Mouse (Mus musculus) kidney, postnatal 36 days (tissue): ENCODE data around the gene Cpb2.

Experiments used
- DNase-seq, 2 experiments: peaks; one replicate each; pipeline ENCODE4 v3.0.0; 2021 to 2022; ENCODE audit warnings: mixed read lengths in 2 of 2

Gene Cpb2

DNA sequence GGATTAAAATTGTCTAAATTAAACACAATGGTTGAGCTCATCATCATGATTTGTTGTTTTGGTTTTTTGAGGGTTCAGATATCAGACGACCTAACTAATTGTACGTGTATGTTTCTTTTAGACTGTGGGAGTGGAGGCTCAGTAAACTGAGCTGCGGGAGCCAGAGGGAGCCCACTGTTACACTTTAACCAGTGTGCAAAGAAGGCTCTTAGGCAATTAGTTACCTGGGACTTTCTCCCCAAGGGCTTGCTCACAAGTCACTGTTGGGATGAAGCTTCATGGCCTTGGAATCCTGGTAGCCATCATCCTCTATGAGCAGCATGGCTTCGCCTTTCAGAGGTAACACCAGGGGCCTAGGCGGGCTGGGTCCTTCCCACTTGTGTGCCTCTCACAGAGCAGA, at the start of gene Cpb2:
Gene Cpb2, plus strand, starts transcription at position 201 of the 400 bp plus-strand sequence.
- peak; percentile 44 to 45 for DNase-seq

DNA sequence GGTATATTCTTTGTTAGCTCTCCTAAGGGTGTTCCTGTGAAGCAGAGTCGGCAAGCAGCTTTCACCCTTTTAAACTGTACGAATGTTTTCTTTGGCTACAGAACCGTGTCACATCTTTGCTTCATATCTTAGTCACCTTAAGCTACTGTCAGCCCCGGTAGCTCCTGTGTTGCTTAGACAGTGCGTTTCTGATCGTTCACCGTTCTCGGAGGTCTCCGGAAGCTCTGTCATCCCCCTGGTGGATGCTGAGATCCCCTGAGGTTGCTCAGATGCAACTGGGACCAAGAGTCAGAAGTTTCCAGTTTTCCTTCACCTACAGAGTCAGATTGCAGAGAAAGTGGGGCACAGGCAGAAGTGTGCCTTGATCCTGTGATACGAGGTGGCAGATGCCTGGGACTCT, 49.7 kb upstream of the Cpb2 start:
- no peak for DNase-seq

DNA sequence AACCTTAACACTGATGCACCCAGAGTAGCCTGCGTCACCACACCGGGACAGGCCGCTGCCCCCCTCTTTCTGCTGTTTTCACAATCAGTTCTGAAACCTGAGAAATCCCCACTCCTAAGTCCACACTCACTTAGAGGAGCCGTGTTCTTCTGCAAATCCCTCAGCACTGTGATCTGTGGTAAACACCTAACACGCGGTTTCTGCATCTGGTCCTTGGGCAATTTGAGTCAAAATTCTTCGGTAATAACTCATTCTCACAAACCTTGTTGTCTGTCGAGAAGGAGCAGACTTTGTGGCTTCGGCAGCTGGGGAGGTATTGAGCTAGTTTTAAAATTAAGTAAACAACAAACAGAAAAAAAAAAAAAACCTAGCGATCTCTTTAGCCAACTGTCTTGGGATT, 49.2 kb upstream of the Cpb2 start:
- no peak for DNase-seq

DNA sequence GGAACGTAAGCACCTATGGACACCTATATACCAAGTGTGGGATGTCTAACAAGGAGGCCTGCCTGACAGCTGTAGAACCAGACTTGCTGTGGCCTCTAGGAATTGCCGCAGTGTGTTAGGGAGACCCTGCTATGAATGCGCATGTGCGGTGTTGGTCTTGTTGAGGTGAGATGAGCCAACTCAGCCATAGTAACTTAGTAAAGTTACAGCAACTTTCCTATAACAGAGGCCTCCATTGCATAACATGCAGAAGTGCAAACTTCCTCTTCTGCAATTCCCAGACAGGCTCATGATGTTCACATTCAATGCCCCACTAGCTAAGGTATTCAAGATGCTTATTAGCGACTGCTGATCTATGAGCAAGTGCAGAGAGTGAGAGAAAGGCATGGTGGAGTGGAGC, 46.6 kb upstream of the Cpb2 start:
- no peak for DNase-seq

DNA sequence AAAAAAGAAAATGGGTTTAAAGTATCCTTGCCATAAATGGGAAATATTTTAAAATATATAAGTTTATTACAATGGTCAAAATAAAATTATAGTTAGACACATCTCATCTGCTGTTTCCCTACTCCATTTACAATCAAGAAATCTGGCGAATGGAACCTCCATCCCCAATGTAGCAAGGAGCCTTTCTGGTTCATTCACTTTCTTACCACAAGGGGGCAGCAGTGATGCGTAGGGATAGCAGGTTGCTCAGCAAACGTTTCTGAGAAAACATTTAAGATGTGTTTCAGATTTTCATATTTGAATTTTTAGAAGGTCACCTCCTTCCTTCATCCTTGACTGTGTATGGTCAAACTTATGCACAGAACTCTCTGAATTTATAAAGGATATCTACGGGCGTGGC, 45.1 kb upstream of the Cpb2 start:
- peak; percentile 47 to 75 for DNase-seq

DNA sequence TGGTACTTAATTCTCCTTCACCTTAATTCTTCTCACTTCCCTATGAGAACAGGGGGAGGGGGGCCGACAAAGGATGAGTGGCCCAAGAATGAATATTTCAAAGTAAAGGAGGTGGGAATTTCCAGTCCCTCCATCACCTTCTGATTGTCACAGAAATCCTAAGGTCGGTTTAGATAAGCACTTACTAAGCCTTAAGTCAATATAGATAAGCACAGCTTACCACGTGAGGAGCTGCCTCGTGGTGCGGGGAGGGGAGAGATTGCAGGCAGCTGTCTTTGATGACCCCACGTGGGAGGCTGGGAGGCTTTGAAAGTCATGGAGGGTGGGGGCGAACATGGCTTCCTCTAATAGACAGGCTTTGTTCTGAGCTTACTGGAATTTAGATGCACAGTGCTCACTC, 44.4 kb upstream of the Cpb2 start:
- DNase-seq: no peak

DNA sequence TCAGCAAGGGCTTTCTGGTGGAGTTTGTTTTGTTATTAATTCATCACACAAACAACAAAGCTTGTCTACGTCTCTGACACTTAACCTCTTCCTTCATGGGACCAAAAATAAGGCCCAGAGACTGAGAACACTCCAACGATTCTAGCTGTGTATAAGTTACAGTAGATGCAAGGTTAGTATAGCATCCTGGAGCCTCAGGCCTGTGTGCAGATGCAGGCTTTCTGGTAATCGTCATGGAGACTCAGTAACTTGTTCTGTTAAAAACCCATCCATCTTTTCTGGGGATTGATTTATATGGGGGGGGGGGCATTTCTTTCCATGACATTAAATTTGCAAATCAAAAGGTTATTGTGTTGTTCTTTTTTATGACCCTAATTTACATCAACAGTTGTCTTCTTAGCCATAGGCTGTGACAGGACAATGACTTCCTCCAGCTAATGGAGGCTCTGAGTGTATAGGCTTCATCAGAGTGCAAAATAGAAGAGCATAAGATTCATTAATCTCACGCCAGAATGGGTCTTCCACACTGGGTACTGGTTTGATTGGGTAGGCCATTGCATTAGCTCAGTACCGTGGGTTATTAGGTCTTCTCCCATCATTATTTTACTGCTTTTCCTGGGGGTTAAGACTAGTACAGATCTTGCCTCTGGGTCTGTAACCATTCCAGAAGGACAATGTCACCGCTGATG, 36.6 kb upstream of the Cpb2 start:
- DNase-seq: no peak

DNA sequence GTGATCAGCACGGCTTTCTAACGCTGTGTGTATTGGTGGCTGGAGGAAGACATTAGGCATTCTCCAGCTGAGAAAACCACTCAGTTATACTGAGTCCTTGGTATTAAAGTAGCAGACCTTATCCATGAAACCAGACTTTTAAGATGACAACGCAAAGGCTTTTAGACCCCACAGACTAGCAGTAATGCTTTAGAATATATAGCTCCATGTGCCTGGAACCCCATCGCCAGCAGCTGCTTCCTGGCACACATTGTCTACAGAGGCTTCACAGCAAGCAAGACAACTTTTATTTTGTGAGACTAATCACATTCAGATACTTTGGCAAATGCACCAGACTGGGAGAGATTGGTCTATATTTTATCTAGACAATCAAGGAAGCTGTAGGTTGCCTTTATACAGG, 35.8 kb upstream of the Cpb2 start:
- no peak for DNase-seq

DNA sequence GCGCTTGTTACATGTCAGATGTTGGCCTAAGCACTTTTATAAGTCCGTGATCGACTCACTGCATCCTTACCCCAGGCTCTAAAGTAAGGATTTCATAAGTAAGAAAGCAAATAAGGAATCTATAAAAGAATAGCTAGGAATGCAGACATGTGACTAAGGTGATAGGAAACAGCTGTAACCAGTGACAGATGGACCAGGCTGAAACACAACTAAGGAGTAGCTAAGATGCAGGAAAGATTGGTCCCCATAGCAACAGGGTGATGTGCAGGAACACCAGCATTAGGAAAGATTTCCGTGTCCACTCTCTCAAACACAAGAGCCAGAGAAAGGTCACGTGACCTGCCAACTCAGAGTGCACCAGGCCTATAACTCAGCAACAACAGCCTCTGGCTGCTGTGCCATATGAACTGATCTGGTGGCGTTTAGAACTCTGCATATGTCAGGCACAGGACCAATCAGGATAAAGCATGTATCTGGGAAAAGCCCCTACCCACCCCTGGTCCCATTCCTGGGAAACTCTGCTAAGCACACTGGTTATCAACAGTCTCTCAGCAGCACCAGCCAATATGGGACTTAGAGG, 33.4 kb upstream of the Cpb2 start:
- no peak for DNase-seq

DNA sequence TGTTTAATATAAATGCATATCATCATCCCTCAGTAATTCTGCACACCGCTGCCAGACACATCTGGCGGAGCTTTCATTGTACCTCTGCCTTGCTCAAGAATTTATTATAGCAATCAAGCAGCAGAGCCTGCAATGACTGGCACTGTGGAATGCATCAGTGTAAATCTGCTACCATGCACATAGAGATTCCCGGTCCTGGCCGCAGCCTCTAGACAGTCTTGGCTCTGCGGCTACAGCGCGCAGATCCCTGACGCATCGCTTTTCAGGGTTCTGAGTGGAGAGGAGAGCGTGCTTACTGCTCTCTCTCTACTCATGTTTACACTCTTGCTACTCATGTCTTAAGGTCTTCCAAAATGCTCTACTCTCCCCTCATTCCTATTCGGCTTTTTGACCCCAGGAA, 28.3 kb upstream of the Cpb2 start:
- DNase-seq: no peak

DNA sequence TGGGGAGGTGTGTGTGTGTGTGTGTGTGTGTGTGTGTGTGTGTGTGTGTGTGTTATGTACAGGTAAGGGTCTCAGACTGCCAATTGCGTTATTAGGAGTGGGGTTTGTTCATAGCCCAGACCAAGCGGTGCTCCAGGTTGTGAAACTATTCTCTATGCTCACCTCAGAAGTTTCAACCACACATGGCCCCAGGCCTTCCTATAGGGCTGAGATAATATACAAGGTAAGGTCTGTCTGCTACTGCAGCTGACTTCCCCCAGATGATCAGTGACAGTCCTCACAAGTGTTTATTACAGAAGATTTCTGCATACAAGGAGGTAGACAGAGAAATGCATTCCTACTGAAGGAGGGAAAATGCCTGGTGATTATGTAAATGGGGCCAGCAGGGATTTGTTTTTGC, 23.2 kb upstream of the Cpb2 start:
- DNase-seq: no peak

DNA sequence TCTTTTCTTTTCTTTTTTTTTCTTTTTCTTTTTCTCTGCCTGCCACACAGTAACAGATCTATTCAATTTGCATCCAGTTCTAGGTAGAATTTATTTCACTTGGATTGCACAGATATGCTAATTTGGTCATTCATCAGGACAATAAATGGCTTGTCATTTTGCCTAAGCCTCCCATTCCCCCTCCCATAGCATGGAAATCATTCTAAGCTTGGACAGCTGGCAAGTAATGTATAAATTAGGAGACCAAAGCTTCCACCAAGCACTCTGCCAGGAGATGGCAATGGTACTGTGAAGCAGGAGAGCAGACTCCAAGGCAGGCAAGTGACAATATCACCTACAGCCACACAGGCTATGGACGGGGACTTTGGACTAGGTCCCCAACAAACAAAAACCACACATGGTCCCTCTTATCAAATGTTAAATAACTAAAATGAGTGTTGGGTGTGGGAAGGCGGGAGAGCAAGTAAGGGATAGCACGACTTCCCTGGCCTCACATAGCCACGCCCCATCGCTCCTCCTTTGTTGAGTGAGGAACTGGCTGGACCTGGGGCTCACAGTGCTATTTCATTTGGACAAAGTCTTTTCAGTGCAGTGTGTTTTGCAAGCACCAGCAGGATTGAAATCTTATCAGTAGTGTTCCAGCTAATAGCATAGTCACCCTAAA, 22.7 kb upstream of the Cpb2 start:
- no peak for DNase-seq

DNA sequence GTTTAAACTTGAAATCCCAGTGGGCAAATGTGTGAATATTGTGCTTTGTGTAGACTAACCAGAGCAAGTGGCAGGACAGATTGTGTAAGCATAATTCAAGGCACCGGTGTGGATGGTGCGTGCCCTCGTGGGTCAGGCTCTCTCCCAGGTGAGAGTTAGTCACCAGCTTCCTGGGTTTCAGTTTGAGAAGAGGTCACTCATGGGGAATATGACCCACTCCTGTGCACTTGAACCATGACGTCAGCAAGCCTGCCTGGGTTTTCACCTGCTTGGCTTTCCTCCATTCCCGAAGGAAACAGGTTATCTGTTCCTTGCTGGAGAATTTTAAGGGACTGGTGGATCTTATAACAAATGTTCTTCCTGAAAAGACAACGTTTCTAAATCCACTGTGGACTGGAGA, 19.7 kb upstream of the Cpb2 start:
- DNase-seq: peak in 1 of 2 experiments; percentile 1

DNA sequence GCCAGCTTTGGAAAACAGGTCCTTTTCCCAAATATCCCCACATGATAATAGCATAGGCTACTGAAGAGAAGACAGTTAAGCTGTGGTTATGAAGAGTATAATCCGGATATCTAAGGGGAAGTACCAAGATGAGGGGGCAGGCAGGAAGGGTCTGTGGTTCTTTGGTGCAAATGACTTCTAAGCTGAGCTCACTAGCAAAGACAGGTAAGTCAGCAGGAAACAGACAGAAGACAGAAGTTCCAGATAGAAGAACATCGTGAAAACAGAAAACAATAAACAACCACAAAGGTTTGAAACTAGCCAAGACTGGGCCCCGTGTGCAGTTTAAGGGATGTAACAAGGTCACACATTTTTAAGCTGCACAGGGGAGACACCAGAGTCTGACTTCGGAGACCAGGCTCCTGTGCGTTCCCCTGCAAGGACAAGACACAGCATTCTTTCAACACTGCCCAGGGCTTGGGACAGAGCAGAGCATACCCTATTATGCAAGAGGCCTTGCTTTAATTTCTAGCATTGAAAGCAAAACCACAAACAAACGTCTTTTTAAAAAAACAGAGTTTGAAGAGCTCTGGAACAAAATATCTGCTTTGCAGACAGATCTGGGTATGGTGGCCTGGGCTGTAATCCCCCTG, 14.5 kb upstream of the Cpb2 start:
- DNase-seq: no peak

DNA sequence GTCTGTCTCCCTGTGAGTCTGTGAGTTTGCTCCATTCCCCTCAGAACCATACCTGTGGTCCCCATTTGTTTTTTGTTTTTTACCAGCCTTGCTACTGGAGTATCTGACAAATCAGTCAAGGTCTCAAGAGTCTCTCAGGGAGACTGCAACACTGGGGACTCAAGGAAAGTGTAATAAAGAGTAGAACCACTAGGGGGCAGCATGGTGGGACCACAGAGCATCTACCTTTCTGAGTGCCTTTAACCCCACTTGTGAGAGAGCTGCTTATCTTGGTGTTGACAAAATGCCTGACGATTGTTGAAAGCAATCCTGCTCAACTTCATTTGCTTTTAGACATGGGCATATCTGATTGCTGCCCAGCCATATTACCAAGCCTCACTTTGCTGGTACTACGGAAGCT, 12.3 kb upstream of the Cpb2 start:
- DNase-seq: peak; percentile 18 to 21

DNA sequence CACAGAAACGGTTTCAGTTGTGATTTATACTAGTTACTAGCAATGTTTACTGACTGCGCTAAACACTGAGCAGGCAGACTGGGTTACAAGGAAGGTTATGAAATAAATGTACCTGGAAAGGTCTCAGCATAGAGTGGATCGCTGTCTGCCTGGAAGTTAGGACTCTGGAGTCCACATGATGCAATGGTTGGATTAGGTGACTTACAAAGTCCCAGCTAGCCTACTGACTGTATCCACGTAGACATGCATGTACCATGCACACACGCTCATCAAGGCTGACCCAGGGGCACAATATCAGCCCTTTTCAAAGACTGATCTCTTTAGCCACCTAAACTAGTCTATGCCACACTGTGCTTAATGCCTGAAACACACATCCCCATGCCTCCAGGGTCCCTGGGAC, 9.0 kb upstream of the Cpb2 start:
- no peak for DNase-seq

DNA sequence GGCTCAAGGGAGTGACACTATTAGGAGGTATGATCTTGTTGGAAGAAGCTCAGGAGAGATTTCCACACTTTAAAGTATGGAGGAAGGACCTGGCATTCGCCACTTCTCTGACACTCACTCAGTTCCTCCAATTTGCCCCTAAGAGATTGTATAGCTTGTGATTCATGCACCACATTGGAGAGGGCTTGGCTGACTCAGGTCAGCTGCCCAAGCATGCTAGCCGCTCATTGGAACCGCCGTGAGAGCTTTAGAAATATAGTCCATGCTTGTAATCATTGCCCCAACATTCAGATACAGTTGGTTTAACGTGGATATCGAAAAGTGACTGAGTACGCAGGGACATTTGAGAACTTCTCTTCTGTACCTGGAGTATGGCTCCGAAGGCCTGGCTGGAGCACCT, 6.5 kb upstream of the Cpb2 start:
- no peak for DNase-seq

DNA sequence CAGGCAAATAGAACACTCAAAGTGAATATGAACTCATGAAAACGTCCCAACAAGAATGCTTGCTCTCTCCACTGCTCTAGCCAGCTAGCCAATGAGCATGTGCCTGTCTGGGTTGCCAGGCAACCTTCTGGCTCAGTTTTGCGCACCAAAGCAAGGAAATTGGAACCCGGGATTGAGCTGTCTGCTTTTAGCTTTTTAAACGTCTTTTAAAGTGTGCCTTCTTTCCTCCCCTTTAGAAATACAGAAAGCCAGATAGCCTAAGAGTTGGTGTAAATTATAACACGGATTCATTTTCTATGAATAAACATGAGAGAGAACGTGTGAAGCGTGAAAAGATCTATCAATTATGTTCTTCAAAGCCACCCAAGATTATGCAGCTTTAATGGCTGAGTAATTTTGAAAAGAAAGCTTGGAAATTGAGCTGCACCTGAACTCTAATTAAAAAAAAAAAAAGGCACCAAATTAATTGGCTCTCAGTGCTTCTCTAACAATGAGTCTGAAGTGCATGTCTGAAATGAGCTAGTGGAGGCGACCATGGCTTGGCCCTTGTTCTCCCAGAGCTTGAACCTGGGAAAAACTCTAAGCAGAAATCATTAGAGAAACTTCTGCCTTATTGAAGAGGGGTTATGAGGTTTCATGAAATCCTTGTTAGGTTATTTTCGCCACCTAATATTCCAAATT, 6.0 kb upstream of the Cpb2 start:
- peak; percentile 7 to 8 for DNase-seq

DNA sequence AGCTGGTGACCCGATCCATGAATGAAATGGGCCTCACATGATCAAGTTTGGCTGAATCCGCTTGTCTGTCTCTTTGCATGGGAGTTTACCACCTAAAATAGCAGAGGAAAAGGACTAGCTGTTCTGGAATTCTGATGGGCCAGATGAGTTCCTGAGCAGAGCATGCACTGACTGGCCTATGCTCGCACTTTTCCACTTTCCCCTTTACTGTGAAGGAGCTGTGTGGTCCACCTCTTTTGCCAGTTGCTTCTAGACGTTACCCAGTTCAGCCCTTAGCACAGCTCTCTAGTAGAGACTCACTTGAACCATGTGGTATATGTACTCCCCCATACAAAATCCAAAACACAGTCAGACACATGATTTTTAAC, 5.5 kb upstream of the Cpb2 start:
- DNase-seq: no peak

DNA sequence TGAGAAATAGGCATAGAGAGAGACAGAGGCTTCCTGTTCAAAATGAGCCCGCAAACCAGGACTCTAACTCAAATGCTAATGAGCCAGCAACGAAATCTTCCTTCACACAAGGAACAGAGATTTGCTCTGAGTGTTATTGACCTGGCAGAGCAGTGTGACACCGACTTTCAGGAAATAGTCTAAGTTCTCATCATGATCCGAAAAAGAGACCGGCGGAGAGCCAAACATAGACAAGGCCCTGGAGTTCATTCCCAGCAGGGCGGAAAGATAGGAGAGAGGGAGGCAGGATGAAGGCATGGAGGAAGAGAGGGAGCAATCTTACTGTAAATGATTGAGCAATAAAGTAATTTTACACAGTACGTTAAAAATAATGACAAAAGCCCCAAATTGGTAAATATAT, 5.0 kb upstream of the Cpb2 start:
- no peak for DNase-seq

DNA sequence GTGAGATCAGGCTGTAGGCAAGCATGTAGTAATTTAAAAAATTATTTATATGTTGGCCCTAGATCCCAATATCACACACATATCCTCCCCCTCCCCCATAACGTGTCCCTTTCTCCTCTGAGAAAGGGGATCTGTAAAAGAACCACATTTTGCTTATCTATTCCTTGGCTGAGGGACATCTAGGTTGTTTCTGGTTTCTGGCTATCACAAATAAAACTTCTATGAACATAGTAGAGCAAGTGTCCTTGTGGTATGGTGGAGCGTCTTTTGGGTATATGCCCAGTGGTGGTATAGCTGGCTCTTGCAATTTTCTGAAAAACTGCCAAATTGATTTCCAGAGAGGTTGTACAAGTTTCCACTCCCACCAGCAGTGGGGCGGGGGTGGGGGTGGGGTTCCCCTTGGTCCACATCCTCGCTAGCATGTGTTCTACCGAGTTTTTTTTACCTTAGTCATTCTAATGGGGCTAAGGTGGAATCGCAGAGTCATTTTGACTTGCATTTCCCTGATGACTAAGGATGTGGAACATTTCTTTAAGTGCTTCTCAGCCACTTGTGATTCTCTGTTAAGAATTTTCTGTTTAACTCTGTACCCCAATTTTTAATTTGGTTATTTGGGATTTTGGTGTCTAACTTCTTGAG, 3.9 kb upstream of the Cpb2 start:
- no peak for DNase-seq

DNA sequence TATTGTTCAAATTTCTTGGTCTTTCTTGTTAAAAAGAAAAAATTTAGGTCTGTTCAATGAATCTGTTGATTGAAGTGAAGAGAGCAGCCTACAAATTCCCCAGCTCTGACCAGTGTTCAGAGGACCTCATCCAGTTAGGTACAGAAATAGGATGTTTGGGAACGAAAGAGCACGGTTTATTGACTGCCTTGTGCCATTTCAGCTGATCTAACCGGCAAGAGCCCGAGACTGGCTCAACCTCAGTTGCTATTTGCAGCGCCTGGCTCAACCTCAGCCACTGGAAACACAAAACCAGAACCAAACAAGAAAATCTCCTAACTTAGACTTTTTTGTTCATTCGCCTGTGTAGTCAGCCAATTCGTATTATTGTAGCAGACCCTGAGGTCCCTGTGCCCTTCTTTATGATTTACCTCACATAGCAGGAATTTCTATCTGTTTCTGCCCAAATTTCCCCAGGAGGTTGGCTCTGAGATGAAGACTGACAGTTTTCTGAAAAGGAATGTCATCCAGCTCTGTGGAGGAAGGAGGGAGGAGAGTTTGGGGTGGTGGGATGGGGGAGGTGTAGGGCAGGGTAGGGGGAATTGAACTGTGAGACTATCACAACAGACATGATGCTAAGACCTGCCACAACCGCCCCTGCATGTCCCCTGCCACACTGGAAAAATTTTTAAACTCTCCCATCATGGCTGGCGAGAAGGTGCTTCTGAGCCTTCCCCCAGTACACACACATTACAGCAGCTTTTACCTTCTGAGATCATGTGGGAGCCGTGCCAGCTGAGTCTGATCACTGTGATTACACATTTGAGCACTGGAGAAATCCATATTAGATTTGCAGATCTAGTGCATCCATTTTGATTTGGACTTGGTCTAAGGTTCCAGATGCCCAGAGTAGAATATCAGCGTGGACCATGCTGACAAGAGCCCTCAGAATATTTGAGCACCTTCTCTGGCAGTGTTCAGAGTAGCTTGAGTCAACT, 4.2 kb downstream of the Cpb2 start:
- no peak for DNase-seq
